Mouse (Mus musculus): Measurements from ENCODE around the gene Galnt6.

Galnt6 gene

DNA sequence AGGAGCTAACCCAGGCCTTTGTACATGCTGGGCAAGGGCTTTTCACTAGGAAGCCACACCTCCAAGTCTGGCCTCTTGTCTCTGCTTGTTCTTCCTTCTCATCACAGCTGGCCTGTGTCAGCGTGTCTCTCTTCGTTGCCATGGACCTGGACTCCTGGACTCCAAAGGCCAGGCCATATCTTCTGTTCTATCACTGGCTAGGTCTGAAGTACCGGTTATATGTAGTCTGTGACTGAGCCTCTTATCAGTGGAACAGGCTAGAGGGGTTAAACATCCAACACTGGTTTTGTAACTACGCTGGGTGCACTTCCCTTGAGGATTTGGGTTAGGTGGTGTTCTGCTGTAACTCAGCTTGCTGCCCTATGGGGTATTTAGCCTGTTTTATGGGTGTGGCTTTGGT, 7.2 kb downstream of the Galnt6 start:
- no peak for DNase-seq (ENCODE audit: low spot score in 2 of 2)

GRCm38 (mm10) chr15:100721445-100721844, 7.7 kb downstream of the Galnt6 start:
- no peak for DNase-seq (ENCODE audit: low spot score in 2 of 2)

- no peak for DNase-seq (ENCODE audit: low spot score in 2 of 2)
Measured at GRCm38 (mm10) chr15:100720066-100720465, 9.1 kb downstream of the Galnt6 start.

DNA sequence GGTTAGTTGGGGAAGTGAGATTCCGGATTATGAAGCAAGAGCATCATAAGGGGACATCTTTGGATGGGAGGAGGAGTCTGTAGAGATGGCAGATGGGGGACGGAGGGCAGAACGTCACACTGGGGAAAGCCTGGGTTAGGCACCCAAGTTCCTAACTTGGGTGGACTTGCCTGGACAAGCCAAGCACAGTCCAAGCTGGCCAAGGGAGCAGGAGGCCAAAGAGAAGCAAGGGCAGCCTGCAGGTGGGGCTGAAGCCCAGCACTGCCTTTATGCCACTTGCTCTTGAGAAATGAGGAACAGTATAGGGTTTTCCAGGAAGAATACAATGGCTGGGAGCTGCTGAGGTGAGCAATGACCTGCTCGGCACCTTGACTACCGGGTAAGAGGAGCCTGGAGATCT, 10.0 kb downstream of the Galnt6 start:
- DNase-seq (ENCODE audit: low spot score in 2 of 2) = no peak

DNA sequence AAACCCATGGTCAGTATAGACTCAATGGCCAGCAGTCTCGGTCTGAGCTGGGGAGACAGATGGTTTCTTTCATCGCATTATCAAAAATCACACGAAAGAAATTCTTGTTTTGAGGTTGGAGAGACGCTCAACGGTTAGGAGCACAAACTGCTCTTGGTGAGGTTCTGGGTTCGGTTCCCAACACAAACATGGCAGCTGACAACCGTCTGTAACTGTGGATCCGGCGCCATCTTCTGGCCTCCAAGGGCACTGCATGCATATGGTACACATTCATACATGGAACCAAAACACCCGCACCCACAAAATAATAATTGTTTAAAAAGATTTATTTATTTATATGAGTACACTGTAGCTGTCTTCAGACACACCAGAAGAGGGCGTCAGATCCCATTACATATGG, 10.6 kb downstream of the Galnt6 start:
- no peak for DNase-seq (ENCODE audit: low spot score in 2 of 2)

- DNase-seq (ENCODE audit: low spot score in 2 of 2) = no peak
Measured at GRCm38 (mm10) chr15:100717933-100718332, 11.2 kb downstream of the Galnt6 start.

DNA sequence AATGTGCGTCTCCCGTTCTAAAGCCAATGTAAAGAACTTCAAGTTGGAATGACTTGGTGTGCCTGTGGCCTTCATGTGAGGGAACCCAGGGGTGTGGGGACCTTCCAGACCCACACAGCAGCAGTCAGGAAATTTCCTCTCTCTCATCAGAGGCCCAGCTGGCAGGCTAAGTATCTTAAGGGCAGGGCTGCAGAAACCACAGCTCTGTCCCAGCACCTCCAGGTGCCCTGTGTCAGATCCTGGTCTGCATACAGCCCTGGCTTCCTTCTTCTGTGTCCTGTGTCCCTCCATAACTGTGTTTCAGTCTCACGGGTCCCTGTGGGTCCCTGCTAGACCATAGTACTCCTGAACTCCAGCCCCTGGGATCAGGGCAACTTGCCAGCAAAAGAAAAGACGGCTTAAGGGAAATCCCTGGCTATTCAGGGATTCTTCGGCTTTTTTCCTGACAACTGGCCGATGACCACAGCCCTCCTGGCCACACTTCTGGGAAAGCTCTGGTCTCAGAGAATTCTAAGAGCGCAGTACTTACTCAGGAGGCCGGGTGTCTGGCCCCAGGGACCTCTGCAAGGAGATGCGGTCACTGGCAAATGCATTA, 13.7 kb downstream of the Galnt6 start:
- DNase-seq (ENCODE audit: low spot score in 2 of 2) = no peak

DNA sequence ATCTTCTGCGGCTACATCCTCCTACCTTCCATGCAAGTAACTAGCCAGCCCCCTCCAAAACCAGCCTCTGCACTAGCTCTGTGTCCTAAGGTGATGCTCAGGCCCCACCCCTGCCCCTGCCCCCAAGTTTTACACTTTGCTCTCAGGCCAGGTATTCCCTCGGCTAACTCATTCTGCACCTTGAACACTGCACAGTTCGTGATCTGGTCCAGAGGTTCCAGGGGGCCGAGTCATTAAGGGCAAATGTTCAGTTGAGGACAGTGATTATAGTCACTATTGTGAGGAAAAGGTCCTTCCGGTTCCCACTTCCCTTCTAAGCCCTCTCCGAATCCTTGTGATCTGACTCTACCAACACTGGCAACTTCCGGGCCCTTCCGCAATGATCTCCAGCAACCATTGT, 14.7 kb downstream of the Galnt6 start:
- no peak for DNase-seq (ENCODE audit: low spot score in 2 of 2)

- DNase-seq (ENCODE audit: low spot score in 2 of 2) = no peak
Measured at GRCm38 (mm10) chr15:100710838-100711237, 18.3 kb downstream of the Galnt6 start.

DNA sequence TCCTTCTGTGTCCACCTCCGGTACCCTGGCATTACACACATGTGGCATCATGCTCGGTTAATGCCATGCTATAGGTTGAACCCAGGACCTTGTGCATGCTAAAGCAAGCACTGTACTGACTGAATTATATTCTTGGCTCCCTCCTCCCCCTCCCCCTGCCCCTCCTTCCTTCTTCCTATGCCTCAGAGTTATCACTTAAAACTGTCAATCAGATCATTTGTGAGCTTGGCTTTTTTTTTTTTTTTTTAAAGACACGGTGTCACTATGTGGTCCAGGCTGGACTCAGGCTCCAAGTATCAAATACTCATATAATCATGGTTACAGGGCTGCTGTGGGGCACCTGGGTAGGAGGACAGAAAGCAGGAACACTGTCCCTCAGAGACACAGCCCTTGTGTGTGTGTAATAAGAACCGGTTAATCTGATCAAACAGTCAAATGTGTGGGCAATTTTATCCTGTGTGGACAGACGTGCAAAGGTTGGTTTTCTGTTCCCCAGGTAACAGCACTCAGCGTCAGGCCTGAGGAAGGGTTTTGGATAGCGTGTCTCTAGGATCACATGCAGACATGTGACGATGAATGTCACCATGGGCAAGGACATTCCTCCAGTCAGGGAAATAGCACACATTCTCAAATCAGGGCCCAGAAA, 20.6 kb downstream of the Galnt6 start:
- no peak for DNase-seq (ENCODE audit: low spot score in 2 of 2)

DNA sequence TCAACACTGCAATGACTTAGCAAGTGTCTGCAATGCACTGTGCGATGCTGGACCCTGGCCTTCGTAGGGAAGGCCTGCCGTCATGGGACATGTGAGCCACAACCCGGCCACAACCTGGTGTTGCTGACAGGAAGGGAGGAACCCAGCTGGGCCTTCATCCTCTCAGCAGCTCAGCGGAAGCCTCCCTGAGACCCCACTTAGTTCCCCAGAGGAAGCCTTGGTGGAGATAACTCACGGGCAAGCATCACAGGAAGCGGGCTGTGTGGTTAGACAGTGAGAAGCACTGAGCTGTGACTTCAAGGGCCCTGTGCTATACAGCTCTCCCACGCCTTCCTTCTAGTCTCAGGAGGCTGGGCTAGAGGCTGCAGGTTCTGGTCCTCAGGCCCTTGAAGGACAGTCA, 22.9 kb downstream of the Galnt6 start:
- DNase-seq (ENCODE audit: low spot score in 2 of 2) = no peak

DNA sequence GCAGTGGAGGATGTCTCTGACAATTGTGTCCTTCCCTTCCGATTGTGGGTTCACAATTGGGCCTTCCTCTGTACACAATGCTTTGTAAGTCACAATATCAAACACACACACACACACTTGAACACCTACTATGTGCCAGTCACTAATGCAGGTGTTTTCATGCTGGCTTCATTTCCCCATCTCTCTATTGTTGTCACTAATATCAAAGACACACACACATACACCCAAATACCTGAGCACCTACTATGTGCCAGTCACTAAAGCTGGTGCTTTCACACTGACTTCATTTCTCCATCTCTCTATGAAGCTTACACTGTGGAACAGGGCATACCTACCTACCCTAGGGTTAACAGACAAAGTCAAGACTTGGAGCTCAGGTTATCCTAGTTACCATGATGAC, 23.8 kb downstream of the Galnt6 start:
- no peak for DNase-seq (ENCODE audit: low spot score in 2 of 2)

GRCm38 (mm10) chr15:100703913-100704312, 25.3 kb downstream of the Galnt6 start:
- DNase-seq (ENCODE audit: low spot score in 2 of 2) = no peak

GRCm38 (mm10) chr15:100701856-100702255, 27.3 kb downstream of the Galnt6 start:
- no peak for DNase-seq (ENCODE audit: low spot score in 2 of 2)

DNA sequence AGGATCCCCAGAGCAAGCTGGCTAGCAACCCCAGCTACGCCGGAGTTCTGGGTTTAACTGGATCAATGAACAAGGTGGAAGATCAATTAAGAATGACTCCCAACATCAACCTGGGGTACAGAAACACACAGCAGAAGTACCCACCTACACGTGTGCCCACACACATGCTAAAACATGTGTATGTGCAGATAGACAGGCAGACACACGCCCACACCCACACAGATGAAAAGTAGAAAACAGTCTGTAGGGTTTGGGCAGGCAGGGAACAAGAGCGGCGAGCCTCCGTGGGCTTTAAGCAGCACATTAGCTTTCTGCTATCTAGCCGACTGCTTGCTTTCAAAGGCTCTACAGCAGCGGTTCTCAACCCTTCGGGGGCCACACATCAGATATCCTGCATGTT, 28.1 kb downstream of the Galnt6 start:
- DNase-seq (ENCODE audit: low spot score in 2 of 2) = no peak

DNA sequence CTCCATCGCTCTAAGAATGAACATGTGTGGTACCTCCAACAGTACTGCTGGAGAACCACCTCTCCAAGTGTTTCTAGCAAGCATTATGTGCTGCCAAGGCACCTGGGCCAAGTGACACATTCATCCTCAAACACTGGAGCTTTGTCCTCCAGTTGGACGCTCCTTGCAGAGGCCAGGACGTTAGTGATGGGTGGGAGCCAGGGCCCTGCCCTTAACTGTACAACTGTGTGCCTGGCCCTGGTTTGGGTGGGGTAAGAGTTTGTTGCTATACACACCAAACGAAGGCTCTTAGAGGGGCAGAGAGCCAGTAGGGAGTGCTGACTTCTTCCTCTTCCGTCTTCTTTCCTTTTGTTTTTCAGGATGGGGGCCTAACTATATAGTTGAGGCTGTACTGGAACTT, 28.8 kb downstream of the Galnt6 start:
- DNase-seq (ENCODE audit: low spot score in 2 of 2) = no peak

DNA sequence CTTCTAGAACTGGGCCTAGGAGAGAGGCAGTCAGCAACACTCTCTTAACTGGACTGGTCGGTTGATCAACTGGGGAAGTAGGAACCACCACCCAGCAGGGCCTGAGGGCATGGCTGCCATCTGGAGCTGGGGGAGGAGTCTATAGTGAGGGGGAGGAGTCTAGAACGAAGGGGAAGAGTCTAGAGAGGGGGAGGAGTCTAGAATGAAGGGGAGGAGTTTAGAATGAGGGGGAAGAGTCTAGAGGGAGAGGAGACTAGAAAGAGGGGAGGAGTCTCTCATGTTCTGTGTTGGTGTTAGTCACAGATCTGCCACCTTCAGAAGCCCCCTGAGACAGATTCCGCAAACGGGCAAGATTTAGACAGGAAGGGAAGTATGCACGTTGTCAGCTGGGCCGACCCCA, 29.8 kb downstream of the Galnt6 start:
- no peak for DNase-seq (ENCODE audit: low spot score in 2 of 2)

DNA sequence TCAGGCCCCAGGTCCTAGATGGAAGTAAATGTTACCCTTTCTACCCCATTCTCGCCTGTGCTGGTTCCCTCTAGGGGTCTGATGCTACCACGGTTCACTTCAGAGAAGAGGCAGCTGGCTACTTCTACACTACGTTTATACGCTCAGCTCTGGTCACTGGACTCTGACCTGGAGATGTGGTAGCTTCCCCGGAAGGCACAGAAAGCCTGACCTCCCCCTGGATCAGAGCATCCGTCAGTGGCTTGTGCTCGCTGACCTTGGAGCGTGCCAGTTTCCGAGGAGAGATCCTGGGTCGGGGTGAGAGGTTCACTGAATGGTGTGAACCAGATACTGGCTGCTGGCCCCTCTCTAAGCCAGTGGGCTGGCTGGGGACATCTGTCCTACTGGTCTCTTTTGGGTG, 31.1 kb downstream of the Galnt6 start:
- DNase-seq (ENCODE audit: low spot score in 2 of 2) = no peak

GRCm38 (mm10) chr15:100694406-100694805, 34.8 kb downstream of the Galnt6 start:
- DNase-seq (ENCODE audit: low spot score in 2 of 2) = no peak

- DNase-seq (ENCODE audit: low spot score in 2 of 2) = no peak
Measured at GRCm38 (mm10) chr15:100691990-100692389, 37.2 kb downstream of the Galnt6 start.

- DNase-seq (ENCODE audit: low spot score in 2 of 2) = no peak
Measured at GRCm38 (mm10) chr15:100687430-100687971, 41.7 kb downstream of the Galnt6 start, which contains the start of gene Cela1. Gene Cela1 (minus strand): TSS chr15:100687921.

DNA sequence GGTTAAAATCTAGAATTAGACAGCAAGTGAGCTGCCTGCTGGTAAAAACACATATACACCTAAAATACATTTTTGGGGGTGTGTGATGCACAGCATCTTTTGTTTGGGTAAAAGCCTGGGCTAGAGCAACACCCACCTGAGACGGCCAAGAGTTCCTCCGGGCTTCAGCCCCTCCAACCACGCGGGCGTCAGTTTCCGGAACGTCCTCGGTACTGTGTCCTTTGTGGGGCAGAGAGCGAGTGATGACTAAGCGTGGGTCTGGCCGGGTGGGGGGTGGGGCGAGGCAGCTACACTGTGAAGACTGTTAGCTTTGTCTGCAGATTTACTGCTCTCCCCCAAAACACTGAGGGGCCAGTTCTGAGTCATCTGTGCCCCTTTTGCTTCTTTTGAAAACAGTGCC, 42.2 kb downstream of the Galnt6 start:
- no peak for DNase-seq (ENCODE audit: low spot score in 2 of 2)

- no peak for DNase-seq (ENCODE audit: low spot score in 2 of 2)
Measured at GRCm38 (mm10) chr15:100686434-100686833, 42.7 kb downstream of the Galnt6 start.

DNA sequence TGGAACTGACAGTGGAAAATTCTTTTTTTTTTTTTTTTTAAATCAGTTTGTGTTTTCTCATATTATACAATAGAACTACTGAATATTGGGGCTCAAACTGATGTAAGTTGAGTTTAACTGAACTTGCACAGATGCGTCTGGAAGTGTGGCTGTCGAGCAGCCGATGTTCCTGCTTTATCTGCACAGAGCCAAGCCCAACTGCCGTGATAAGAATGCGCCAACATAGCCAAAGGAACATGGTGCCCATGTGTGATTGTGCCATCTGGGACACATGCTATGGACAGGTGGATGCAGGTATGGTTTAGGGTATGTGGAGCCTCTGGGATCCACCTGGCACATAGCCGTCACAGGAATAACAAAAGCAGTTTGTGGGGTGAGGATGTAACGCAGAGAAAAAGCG, 43.3 kb downstream of the Galnt6 start:
- no peak for DNase-seq (ENCODE audit: low spot score in 2 of 2)

Data from frontal cortex, postnatal 14 days (tissue).